Mouse (Mus musculus) heart, embryonic 16.5 days (tissue): ENCODE data around the gene Ssb. TPM values are rescaled to one million over a fixed set of nuclear protein-coding genes. Genes with fewer than 3 reads are reported as not detected.
"Not testable (repeated sequence)": the region's sequence is repeated elsewhere in the genome, so short reads cannot be mapped to it uniquely, and the experiment has no call there.

ENCODE experiments used
- ATAC-seq: fragments of 200-750 bp; cut with Nextera tagmentation; replicated peaks from 2 replicates; pipeline ENCODE4 v1.8.0; 2017; ENCODE audit warnings: moderate number of reproducible peaks; ENCODE audit not compliant: insufficient read depth, low FRiP score; ENCODE audit errors: extremely low read depth
- H3K27ac ChIP-seq: fragments of 300-500 bp; sonication (generic); 2 replicates; pipeline ENCODE4 v1.5.1; 2014; ENCODE audit warnings: mild to moderate bottlenecking, low read length, control low read depth, moderate library complexity
- H3K27me3 ChIP-seq: fragments of 300-500 bp; sonication (generic); 2 replicates; pipeline ENCODE4 v1.6.1; 2014; ENCODE audit warnings: low read length, mixed read lengths; ENCODE audit not compliant: control insufficient read depth, insufficient read depth
- H3K36me3 ChIP-seq: fragments of 300-500 bp; sonication (generic); 2 replicates; pipeline ENCODE4 v1.6.1; 2014; ENCODE audit not compliant: control insufficient read depth, insufficient read depth
- H3K4me1 ChIP-seq: fragments of 300-500 bp; sonication (generic); 2 replicates; pipeline ENCODE4 v1.6.1; 2014; ENCODE audit warnings: low read length, mixed read lengths; ENCODE audit not compliant: control insufficient read depth, insufficient read depth
- H3K4me2 ChIP-seq: fragments of 300-500 bp; sonication (generic); 2 replicates; pipeline ENCODE4 v1.6.1; 2014; ENCODE audit warnings: low read depth, mild to moderate bottlenecking, control low read depth, low read length
- H3K4me3 ChIP-seq: fragments of 300-500 bp; sonication (generic); 2 replicates; pipeline ENCODE4 v1.5.1; 2014; ENCODE audit warnings: mild to moderate bottlenecking, control low read depth, low read length
- H3K9ac ChIP-seq: fragments of 300-500 bp; sonication (generic); 2 replicates; pipeline ENCODE4 v1.6.1; 2014; ENCODE audit warnings: low read length, control low read depth
- H3K9me3 ChIP-seq: fragments of 300-500 bp; sonication (generic); replicated peaks from 2 replicates; pipeline ENCODE4 v1.6.1; 2016; ENCODE audit warnings: low read length; ENCODE audit not compliant: control insufficient read depth
- WGBS: fragments of 180-500 bp; shearing (Covaris S2); extraction: QIAGEN DNeasy Blood & Tissue Kit; methylation state at CpG from one replicate; pipeline ENCODE4 v1.1.7; 2014; 5-methylcytosine and 5-hydroxymethylcytosine counted together
- polyA plus RNA-seq: library from polyadenylated mRNA; unstranded; fragments of >200 nt; fragmentation: Nextera tagmentation; extraction: Ambion mirVana; gene quantifications from 2 replicates; pipeline ENCODE4 v1.2.1, GENCODE M21; 2015

The Ssb gene
- polyA plus RNA-seq, 1 experiment from 2014 or later = 193 TPM

GRCm38 (mm10) chr2:69907394-69907793 lies 46.0 kb downstream of the Ssb start:
- not testable (repeated sequence) for H3K4me1 ChIP-seq, H3K36me3 ChIP-seq, ATAC-seq, H3K4me3 ChIP-seq, H3K4me2 ChIP-seq, H3K27me3 ChIP-seq, H3K27ac ChIP-seq, H3K9ac ChIP-seq, H3K9me3 ChIP-seq
- 77% methylated on average over 4 of the region's 4 CpGs for WGBS

- Histone ChIP-seq H3K4me1 (no peaks in the 10 kb centered on the region), H3K4me2 (no peak overlapping the region), H3K27me3 (no peaks in the 10 kb centered on the region), H3K9me3 (peaks cover 4% of the 10 kb centered on the region), H3K27ac (no peak overlapping the region), H3K36me3 (peaks cover 10% of the 10 kb centered on the region), H3K4me3 (no peak overlapping the region), H3K9ac (no peak overlapping the region)
- ATAC-seq = no peak
- WGBS = 81% methylated on average over 2 of the region's 2 CpGs
Observed at GRCm38 (mm10) chr2:69912801-69913200, 51.4 kb downstream of the Ssb start.

- H3K36me3 ChIP-seq = peaks cover 16% of the 10 kb centered on the region
- no peak overlapping the region for H3K4me3 ChIP-seq
- no peak for ATAC-seq
- no peaks in the 10 kb centered on the region for H3K4me1 ChIP-seq
- H3K9ac ChIP-seq = no peak overlapping the region
- no peak overlapping the region for H3K27ac ChIP-seq
- H3K27me3 ChIP-seq = no peaks in the 10 kb centered on the region
- WGBS = 63% methylated on average over 3 of the region's 3 CpGs
- no peak overlapping the region for H3K4me2 ChIP-seq
- H3K9me3 ChIP-seq = no peaks in the 10 kb centered on the region
Observed at GRCm38 (mm10) chr2:69917301-69917700, 55.9 kb downstream of the Ssb start.

Other genes starting within 250 kb of the Ssb start
- 10.5 and 12.5 TPM in 2 replicates for gene Bbs5, start 214.4 kb upstream of the Ssb start, polyA plus RNA-seq
- gene Klhl41, start 191.4 kb upstream of the Ssb start, polyA plus RNA-seq = 19.3 and 29.1 TPM in 2 replicates
- gene Fastkd1, start 148.0 kb upstream of the Ssb start, polyA plus RNA-seq = 21.2 and 21.5 TPM in 2 replicates
- 85.0 and 93.8 TPM in 2 replicates for gene Ppig, start 139.0 kb upstream of the Ssb start, polyA plus RNA-seq
- 1.3 and 1.8 TPM in 2 replicates for gene Ccdc173, start 72.0 kb upstream of the Ssb start, polyA plus RNA-seq
- gene Phospho2, start 71.9 kb upstream of the Ssb start, polyA plus RNA-seq = 20.4 and 22.4 TPM in 2 replicates
- gene Klhl23, start 39.6 kb upstream of the Ssb start, polyA plus RNA-seq = 57.5 and 57.6 TPM in 2 replicates
- 34.0 and 40.7 TPM in 2 replicates for gene Mettl5, start 24.1 kb downstream of the Ssb start, polyA plus RNA-seq
- 10.5 and 11.1 TPM in 2 replicates for gene Ubr3, start 35.7 kb downstream of the Ssb start, polyA plus RNA-seq
- gene Myo3b, start 177.6 kb downstream of the Ssb start, polyA plus RNA-seq = 0.34 and 0.39 TPM in 2 replicates